Mouse (Mus musculus) layer of hippocampus, adult 11-12 months (tissue): Measurements from ENCODE around the gene Rep15.
A peak's percentile ranks its signal among the peaks of the same experiment; 100 is the strongest.

Experiments
- DNase-seq: peaks from one replicate; pipeline ENCODE4 v3.0.0; 2022; ENCODE audit warnings: low spot score

Rep15 gene

DNA sequence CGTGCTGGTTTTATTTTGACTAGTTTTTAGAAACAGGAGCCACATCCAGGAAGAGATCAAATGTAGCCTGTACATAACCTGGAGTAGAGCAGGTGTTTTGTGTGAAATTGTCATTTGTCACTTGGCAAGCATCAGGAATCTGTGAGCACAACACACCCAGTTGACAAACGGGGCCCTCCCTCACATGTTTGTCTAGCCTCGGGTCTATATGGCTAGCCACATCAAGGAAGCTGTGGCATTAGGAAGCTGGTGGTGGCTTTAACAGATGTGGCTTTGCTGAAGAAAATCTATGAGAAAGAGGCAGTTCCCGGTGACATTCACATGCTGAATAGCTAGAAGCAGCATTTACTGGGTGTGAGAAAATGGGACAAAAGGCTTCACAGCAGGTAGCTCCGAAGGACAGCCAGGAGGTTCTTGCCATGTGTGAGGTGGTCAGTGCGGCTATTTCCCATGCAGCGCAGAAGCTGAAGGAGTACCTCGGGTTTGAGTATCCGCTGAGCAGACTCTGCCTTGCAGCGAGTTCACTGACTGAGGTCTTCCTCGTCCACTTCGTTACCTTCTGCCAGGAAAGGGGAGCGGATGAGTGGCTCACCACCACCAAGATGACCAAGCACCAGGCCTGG lies at the start of gene Rep15:
Rep15 (plus strand) TSS at position 282 of the 623 bp plus-strand sequence.
- DNase-seq, result no peak

GRCm38 (mm10) chr6:146984569-146984968 lies 47.8 kb upstream of the Rep15 start:
- DNase-seq, result no peak

GRCm38 (mm10) chr6:146994236-146994635 lies 38.1 kb upstream of the Rep15 start:
- peak; percentile 75 for DNase-seq

- no peak for DNase-seq
These were observed 37.0 kb upstream of the Rep15 start for GRCm38 (mm10) chr6:146995391-146995790.

GRCm38 (mm10) chr6:146995878-146996277 lies 36.5 kb upstream of the Rep15 start:
- DNase-seq, result no peak

DNA sequence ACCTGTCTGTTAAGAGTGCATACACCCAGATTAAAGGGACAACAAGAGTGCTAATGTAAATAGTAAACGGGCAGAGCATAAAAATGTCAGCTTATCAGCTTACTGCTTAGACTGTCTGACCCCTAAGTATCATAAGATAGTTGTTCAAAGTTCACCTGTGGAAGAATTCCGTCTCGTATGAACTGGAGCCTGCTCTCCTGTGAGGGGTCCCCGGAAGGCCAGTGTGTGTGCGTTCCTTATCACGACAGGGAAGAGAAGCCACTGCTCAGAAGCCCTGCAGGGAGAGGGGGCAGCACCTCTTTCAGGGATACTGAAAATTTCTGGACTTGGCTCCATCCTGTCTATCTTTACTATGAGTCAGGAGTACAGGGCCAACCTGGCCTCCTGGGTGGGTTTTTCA lies 35.4 kb upstream of the Rep15 start:
- DNase-seq, result no peak

DNA sequence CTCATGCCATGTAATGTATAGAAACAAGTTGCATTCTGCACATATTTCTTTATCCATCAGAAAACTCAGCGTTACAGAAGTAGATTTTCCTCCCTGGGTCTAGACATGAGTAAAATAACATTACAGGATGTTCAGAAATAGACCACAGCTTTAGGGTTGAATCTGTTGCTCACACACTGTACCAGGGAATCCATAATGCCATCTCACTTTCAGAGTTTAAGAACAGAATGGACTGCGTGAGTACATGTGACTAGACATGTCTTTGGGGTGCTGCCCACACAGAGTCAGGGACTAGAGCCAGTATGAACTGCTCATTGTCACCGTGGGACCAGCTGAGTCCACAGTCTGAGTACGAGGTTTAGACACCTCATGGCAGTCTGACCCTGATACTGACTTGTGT lies 33.7 kb upstream of the Rep15 start:
- no peak for DNase-seq

DNA sequence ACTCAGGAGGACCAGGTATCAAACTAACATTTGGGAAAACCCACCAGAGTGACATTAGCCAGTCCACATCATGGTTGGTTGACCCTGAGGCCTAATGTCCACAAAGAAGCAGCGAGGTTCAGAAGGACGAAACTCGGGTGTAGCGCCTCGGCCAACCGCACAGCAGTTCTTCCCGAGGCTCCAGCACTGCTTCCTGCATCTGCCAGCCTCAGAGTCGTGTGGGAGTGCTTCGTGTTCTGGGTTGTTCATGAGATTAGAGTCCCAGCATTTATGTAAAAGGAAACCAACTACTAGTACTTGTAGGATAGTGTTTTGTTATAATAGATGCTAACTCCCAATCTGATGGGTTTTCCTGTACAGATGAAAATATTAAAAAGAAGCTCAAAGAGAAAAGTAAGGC lies 33.1 kb upstream of the Rep15 start:
- DNase-seq, result peak; percentile 30

DNA sequence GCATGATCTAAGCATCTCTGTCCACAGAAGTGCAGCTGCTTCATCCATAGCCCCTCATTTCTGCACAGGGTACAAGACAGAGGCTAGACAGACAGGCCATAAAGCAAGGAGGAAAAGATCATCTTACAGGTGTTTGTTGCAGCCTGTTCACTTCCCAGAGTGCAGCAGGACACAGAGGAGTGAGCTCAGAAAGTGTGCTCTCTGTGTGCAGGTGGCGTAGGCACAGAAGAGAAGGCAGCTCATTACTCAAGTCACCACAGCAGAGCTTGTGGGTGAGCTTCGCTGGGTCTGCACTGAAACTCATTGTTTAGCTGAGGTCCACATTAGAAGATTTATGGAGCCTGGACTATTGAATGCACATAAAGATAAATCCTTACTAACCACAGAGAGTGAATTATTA lies 32.6 kb upstream of the Rep15 start:
- DNase-seq, result no peak

- DNase-seq, result peak; percentile 37
These were observed 24.2 kb upstream of the Rep15 start for GRCm38 (mm10) chr6:147008148-147008547.

DNA sequence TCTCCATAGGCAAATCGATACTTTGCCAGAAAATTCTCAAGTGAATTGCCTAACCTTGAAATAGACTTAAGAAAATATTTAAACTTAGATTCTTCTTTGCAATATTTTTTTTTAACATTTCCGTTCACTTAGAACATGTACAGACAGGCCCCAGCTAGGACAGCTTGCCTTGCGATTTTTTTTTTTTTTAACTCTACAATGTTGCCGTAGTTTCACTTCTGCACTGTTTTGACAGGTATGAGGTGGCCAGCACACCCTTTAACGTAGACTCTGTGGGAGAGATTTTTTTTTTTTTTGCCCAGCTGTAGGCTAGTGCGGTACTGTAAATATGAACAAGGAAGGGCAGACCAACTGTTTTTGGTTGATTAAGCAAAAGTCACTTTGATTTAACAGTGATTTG lies 22.0 kb upstream of the Rep15 start:
- no peak for DNase-seq

DNA sequence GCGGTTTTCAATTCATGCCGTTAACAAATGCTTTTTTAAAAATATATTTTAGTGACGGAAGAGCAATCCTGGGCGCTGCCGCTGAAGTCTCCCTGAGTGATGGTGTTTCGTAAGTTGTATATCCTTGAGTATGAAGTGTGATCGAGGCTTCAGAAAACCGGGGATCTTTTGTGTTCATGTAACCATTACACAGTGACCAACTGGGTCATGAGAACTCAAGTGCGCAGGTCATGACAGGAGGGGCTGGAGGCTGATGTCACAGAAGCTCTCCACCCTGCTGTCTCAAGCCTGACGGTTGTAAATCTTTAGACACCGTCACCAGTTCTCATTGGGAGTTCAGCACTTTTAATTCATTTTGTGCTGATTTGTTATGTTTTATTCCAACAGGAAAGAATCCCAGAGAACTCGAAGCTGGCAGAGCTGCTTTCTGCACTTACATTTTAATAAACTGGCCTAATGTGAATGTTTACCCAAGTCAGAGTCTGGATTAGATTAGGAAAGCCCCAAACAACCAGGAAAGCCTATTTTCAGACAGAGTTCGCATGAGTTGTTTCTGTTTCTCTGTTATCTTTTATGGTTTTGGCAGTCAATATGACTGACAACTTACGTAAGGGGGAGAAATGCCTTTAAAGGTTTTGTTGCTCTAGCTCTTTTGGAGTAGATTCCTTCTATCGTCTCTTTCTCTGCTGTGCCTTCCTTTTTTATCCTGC lies 21.4 kb upstream of the Rep15 start:
- DNase-seq, result no peak

DNA sequence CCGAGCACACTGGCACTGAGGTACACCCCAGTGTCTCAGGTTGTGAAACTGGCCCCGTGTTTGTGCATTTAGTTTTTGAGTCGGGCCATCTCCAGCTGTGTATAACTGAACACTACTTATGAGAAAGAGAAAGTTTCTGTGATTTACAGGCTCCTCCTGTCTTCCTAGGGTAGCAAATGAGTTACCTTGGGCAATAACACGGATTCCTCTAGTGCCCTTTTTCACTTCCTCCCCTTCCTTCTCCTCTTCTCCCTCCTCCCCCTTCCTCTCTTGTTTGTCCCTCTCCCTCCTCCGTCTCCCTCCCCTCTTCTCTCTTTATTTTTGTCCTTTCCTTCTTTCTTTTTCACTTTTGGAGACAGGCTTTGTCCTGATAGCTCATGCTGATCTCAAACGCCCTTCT lies 20.8 kb upstream of the Rep15 start:
- no peak for DNase-seq

- DNase-seq, result no peak
These were observed 20.4 kb upstream of the Rep15 start for GRCm38 (mm10) chr6:147011977-147012376.

GRCm38 (mm10) chr6:147013546-147013945 lies 18.8 kb upstream of the Rep15 start:
- DNase-seq, result no peak

DNA sequence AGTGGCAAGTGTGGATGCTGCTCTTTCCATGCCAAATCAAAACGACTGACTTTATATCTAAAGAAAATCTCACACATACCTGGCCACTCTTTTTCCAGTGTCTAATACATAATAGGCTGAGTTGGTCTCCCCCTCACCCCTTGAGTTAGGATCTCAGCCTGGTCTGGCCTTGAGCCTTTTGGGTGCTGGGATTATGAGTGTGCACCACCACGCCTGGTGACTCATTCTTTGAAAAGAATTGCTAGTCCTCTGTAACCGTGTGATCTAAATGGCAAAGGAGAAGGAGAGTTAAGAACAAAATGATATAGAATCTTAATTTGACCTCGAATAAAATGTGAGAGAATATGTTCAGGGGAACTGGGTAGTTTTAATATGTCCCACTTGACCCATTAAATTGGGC lies 14.5 kb upstream of the Rep15 start:
- DNase-seq, result no peak

- DNase-seq, result no peak
These were observed 14.0 kb upstream of the Rep15 start for GRCm38 (mm10) chr6:147018364-147018763.

DNA sequence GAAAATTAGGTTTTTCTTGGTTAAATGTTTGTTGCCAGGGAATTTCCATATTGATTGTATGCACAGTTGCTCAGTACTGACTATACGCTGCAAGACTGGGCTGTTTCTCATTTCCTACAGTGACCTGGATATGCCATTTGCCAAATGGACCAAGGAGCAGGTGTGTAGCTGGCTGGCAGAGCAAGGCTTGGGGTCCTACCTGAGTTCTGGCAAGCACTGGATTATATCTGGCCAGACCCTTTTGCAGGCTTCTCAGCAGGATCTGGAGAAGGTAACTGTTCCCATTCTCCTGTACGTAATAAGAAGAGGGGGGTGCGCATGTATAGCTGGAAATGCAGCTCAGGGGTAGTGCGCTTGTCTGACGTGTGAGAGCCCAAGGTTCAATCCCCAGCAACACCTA lies 11.2 kb upstream of the Rep15 start:
- no peak for DNase-seq

DNA sequence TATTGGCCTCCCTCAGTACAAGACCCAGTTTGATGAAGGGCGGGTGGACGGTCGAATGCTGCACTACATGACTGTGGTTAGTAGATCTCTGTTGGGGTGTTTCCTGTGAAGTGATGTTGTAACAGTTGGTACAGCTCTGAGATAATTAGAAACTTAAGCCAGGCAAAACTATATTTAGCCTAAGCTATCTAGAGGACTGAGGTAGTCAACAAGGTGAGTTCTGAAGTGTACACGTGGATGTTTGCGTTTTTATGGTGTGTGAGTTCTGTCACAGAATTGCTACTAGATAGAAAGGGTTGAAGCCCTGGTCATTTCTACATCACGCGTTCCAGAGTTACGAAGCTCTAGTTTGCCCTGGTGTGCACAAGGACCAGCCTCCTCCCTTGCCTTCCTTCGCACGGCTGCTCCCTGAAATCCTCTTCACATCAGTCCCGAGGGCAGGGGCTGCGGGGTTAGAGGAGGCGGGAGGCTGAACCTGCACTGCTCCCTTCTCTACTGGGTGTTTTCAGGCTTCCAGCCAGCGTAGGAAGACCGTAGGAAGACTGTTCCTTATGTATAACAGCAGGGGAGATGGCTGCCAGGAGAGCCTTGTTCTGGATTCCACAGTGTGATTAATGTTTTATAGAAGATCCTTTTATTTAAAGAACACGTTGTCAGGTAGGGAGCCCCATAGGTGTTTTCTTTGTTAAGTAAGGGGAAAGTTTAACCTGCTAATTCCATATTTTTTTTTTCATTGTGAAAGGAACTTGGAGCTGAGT lies 9.8 kb upstream of the Rep15 start:
- DNase-seq, result no peak

GRCm38 (mm10) chr6:147023133-147023395 lies 9.3 kb upstream of the Rep15 start:
- DNase-seq, result no peak

- no peak for DNase-seq
These were observed 8.8 kb upstream of the Rep15 start for GRCm38 (mm10) chr6:147023568-147023967.

DNA sequence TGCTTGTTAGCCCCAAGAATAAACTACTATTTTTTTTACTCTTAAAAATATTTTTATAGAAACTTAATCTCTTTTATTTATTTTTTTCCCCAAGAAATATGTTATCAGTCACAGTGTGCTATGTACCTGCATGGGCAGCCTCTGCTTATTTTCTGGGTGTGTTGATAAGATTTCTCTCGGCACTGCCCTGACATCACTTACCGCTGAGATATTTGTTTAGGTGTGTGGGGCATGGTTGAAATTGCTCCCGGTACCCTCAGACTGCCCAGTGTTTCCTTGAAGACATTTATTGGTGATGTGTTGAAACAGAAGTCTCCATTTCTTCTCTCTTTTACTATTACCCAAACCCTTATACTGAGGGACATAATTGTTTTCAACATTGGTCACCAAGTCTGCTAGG lies 7.6 kb upstream of the Rep15 start:
- no peak for DNase-seq

DNA sequence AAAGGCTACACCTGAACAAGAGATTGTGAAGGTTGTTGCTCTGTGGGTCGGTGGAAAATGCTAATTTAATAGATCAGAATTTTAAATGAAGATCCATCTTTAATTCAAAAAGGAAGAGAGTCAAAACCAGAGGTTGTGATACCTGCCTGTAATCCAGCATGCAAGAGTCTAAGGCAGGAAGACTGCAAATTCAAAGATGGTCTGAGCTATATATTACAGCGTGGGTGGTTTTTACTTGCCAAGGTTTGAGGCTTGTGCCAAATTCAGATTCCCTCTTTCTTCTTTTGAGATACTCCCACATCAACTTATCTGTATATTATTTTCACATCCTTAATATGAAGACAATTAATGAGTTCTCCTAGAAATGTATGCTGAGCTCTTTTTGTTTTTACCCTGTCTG lies 4.0 kb upstream of the Rep15 start:
- no peak for DNase-seq

DNA sequence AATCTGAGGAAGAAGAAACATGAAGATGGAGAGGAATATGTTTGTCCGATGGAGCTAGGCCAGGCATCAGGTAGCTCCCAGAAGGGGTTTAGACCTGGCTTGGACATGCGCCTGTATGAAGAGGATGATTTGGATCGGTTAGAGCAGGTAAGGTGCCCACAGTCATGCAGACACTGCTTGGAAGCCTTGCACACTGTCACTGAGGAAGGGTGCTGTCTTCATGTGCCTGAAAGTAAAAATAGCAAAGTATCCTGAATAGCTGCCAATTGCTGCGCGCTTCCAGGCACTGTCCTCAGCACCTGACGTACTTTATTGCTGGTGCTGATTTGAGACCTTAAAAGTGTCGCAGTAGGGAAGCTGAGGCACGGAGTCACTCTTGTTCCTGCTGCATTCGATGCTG lies 2.8 kb upstream of the Rep15 start:
- no peak for DNase-seq
